Mouse (Mus musculus) cortical plate, adult 2 months (tissue): ENCODE results near the gene Nmral1. TPM values are rescaled to one million over a fixed set of nuclear protein-coding genes. Genes with fewer than 3 reads are reported as not detected.
"Not testable (repeated sequence)": the region's sequence is repeated elsewhere in the genome, so short reads cannot be mapped to it uniquely, and the experiment has no call there.

ENCODE experiments used
- H3K27ac ChIP-seq: fragments of 200-500 bp; 2 replicates; pipeline ENCODE4 v1.5.1; 2012; ENCODE audit warnings: low read length, control low read depth, inconsistent platforms; ENCODE audit not compliant: insufficient read depth
- H3K4me1 ChIP-seq: fragments of 200-500 bp; 2 replicates; pipeline ENCODE4 v1.6.1; 2011; ENCODE audit warnings: low read length; ENCODE audit not compliant: control insufficient read depth, insufficient read depth
- H3K4me3 ChIP-seq: fragments of 200-500 bp; 2 replicates; pipeline ENCODE4 v1.5.1; 2011; ENCODE audit warnings: mild to moderate bottlenecking, low read length, control low read depth; ENCODE audit not compliant: insufficient read depth
- CTCF ChIP-seq: fragments of 200-500 bp; IDR thresholded peaks from 2 replicates; pipeline ENCODE4 v1.5.1; 2011; ENCODE audit warnings: mild to moderate bottlenecking, control low read depth, low read length; ENCODE audit not compliant: insufficient read depth; ENCODE audit errors: extremely low read depth
- POLR2A ChIP-seq: fragments of 200-500 bp; IDR thresholded peaks from 2 replicates; pipeline ENCODE4 v1.6.1; 2011; ENCODE audit warnings: mild to moderate bottlenecking, low read length, control low read depth; ENCODE audit not compliant: insufficient read depth; ENCODE audit errors: extremely low read depth
- polyA plus RNA-seq: library from polyadenylated mRNA; depleted of rRNA; stranded (reverse); fragments of >200 nt; gene quantifications from 2 replicates; pipeline ENCODE4 v1.2.3, GENCODE M21; 2012; rRNA removed

Gene Nmral1
- 25.5 and 25.7 TPM in 2 replicates for polyA plus RNA-seq

DNA sequence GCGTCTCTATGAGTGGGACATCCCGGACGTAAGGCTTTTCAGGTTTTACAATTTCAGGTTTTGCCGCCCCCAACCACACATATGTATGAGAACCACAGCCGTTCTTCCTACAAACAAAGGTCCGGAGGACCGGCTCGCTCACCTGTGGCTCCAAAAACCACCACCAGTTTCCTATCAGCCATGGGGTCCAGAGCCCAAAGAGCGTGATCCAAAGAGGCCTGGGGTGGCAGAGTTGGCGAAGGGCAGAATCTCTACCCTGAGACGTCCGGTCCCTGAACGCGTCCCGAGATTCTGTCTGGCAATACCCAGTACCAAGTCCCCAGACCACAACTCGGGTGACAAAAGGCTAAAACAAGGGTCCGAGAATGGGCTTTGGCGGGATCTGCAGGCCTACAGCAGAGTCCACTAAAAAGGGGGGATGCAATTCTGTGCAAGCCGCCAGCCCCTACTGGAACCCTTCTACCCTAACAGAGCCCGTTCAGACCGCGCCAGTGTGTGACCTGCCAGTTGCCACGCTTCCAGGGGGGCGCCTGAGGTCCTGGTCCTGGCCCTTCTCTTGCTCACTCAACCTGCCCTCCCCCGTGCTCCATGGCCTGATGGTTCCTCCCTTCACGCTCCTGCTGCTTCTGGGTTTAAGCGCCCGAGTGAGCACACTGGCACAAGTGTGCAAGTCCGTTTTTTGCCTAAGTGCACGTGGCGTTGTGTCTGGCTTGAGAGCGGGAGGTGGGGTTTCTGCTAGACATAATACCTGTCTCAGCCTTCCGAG, at the start of gene Nmral1:
Gene Nmral1 (minus strand): TSS at position 604 of the 766 bp plus-strand sequence.
- no peak for TF ChIP-seq CTCF
- peak; percentile 38; the same call in 1 of the 2 replicates for TF ChIP-seq POLR2A
- H3K4me3 ChIP-seq: peak within 1 kb of the TSS; percentile 77
- no peak within 1 kb of the TSS for H3K27ac ChIP-seq
- H3K4me1 ChIP-seq: no peaks in the 10 kb centered on the region

DNA sequence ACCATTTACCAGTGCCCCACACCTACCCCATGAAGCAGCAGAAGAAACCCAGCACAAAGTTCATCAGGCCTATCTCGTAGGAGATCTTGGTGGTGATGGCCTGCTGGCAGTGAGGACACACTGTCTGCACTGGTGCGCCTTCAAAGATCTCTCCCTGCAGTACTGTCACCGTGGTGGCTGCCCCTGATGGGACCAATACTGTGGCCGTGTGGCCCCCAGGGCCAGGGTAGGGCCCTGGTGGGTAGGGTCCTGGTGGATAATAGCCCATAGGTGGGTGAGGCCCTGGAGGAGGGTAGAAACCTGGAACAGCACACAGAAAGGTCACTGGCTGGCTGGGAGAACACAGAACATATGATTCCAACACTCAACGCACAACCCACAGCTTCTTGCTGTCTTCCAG, 49.6 kb upstream of the Nmral1 start:
- H3K4me3 ChIP-seq: no peak overlapping the region
- TF ChIP-seq POLR2A (no peak), CTCF (no peak)
- no peak overlapping the region for H3K27ac ChIP-seq
- peaks cover 5% of the 10 kb centered on the region for H3K4me1 ChIP-seq

DNA sequence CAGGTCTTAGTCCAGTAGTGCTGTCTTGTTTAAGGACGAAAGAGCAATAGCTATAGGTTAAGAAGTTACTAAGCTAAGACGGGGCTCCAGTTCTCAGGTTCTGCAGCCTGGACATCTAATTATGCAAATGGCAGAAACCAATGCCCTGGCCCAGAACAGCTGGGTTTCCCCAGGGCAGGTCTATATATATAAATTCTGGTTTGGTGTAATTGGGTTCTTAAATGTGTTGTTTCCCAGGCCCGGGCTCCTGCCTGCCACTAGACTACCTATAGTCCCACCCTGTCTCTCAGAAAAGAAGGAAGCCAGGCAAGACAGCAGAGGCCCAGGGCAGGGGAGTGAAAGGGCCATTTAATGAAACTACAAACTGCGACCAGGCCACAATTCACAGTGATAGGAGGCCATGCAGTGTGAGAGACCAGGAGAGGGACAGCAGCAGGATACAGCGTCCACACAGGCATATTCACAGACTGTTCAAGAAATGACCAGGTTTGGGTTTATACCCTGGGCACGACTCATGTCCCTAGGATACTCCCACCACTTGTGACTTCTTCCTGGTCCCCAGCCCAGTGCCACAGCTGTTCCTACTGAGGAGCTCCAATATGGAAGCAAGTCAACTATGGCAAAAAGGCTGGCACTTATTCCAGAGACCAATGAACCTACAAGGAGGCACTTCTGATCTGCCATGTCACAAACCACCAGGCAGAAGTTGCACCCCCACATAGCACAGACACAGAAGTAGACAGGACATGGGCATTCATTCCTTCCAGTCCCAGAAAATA, 48.0 kb upstream of the Nmral1 start:
- TF ChIP-seq CTCF (no peak), POLR2A (peak; percentile 43; the same call in 1 of the 2 replicates)

DNA sequence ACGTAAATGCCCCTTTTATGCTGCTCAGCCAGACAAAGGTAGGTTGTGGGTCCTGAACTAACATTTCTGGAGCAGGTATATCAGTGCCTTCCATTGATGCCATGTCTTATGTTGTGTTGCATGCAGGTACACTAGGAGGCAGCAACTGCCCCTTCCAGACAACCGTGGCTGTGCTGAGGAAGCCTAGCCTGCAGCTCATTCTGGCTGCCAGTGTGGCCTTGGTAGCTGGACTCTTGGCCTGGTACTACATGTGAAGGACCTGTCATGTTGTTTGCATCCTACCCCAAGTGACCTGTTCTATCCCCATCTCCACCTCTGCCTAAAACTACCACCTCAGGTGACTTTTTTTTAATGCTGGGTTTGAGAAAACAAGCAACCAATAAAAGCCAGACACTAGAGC, 46.7 kb upstream of the Nmral1 start:
- Histone ChIP-seq H3K4me3 (no peak overlapping the region), H3K4me1 (no peaks in the 10 kb centered on the region), H3K27ac (no peak overlapping the region)
- 0 out of 2 replicates have a peak, but pooled peaks have one; percentile 0 for TF ChIP-seq CTCF
- TF ChIP-seq POLR2A: no peak

More for the DNA sequence above, 48.0 kb upstream of the Nmral1 start:
- Histone ChIP-seq H3K4me3 (no peak overlapping the region), H3K4me1 (peaks cover 2% of the 10 kb centered on the region; the same call in 1 of the 2 replicates), H3K27ac (no peak overlapping the region)

DNA sequence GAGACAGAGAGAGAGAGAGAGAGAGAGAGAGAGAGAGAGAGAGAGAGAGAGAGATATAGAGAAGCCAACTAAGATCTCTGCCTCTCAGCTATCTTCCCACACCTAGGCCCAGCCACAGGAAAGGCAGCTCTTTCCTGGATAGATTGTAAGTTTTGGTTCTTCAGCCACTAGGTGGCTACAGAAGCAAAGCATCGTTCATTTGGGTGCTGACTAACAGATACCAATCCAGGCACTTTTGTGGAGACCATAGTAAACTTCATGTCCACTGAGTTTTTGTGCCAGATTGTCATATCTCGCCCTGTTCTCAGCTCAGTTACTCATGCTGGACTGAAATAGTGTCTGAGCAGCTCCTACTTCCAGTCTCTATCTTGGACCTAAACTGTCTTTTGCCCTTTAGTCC, 44.1 kb upstream of the Nmral1 start:
- peak; percentile 59 for TF ChIP-seq CTCF
- no peak for TF ChIP-seq POLR2A
- no peak overlapping the region for H3K4me3 ChIP-seq
- H3K27ac ChIP-seq: no peak overlapping the region
- no peaks in the 10 kb centered on the region for H3K4me1 ChIP-seq

DNA sequence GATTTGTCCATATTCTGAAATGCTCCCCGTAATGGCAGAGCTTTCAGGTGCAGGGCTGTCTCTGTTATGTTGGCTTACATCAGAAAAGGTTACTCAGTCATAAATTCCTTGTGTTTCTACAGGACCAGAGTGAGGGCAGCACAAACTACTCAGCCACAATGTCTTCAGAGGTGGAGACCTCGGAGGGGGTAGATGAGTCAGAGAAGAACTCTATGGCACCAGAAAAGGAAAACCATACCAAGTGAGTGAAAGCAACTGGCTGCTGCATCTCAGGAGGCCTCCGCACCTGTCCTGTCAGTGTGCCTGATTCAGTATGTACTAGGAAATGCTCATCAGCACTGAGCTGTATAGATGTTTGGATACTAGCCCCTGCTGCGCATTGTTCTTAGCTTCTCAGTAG, 43.3 kb upstream of the Nmral1 start:
- TF ChIP-seq POLR2A (no peak), CTCF (no peak)
- Histone ChIP-seq H3K4me3 (no peak overlapping the region), H3K4me1 (no peaks in the 10 kb centered on the region; the same call in 1 of the 2 replicates), H3K27ac (no peak overlapping the region)

DNA sequence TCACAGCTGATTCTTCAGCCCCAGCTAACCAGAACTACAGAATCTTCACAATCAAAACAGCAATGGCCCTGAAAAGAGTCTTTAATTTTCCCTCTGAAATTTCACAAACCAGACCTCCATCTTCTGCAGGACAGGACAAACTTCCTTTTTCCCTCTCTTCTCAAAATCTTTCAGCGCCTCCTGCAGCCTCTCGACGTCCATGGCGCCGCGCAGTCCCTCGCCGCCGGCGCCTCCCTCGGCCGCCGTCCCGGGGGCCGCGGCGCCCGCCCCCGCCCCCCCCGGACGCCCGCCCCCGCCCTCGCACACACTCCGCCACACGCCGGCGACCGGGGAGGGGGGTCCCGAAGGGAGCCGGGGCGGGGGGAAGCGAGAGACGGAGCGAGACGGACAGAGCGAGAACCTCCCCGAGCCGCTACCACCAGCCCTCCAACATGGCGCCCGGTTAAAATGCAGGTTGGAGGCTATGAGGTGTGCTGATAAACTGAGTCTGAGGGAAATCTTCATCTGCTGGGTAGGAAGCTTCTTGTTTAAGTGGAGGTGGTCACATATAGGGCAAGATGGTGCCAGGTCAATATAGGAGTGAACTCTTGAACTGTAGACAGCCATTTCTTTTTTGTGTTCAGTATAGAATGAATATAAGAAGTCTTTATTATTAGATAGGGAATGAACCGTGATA, 37.6 kb upstream of the Nmral1 start:
- H3K27ac ChIP-seq, H3K4me1 ChIP-seq: not testable (repeated sequence)
- peak overlapping the region; percentile 30 for H3K4me3 ChIP-seq

DNA sequence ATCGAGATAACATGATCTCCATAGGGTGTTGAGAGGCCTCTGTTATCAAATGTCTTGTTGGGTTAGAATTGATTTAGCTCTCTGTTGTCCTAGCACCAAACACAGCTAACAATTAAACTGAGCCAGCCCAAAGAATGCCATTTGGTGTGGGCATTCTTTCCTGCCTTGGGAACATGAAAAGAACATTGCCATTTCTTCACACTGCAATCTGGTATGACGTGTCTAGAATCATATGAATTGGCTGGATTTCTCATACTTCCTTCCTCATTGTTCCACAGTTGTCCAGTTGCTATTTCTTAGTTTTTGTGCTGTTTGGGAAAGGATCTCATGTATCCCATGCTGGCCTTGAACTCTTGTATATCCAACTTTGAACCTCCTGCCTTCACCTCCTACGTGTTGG, 34.9 kb upstream of the Nmral1 start:
- TF ChIP-seq CTCF (no peak), POLR2A (no peak)

DNA sequence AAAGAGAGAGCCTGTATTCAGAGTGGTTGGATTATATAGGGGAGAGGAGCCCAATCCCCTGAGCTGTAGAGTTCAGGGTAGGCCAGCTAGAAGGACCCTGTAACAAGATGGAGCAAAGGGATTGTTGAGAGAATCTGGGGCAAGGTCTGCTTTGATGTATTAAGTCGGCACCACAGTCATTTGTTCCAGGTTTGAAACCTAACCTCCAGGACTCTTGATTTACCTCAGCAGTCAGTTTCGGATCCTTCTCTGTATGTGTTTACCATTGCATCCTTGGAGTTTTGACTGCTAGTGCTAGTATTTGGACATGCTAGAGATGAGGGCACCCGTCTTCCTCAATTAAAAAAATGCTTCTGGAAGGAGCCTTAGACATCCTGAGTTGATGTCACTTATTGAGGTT, 33.0 kb upstream of the Nmral1 start:
- H3K4me1 ChIP-seq: peaks cover 1% of the 10 kb centered on the region; the same call in 1 of the 2 replicates
- H3K4me3 ChIP-seq: no peak overlapping the region
- no peak for TF ChIP-seq POLR2A
- TF ChIP-seq CTCF: no peak
- no peak overlapping the region for H3K27ac ChIP-seq

More for the DNA sequence above, 34.9 kb upstream of the Nmral1 start:
- Histone ChIP-seq H3K4me3 (no peak overlapping the region), H3K4me1 (peaks cover 1% of the 10 kb centered on the region; the same call in 1 of the 2 replicates), H3K27ac (peak overlapping the region; percentile 56; the same call in 1 of the 2 replicates)
